Mouse (Mus musculus): ENCODE measurements around the gene Gm11237.
"Not testable (repeated sequence)": the region's sequence is repeated elsewhere in the genome, so short reads cannot be mapped to it uniquely, and the experiment has no call there.

Gene Gm11237

GRCm38 (mm10) chr4:73622684-73623083 lies at the start of gene Gm11237:
Gene Gm11237, plus strand, starts transcription at chr4:73622984.
- DNase-seq (ENCODE audit: extremely low read depth, low read depth): not testable (repeated sequence)

- peak; percentile 0 for DNase-seq (ENCODE audit: extremely low read depth, low read depth)
Measured at GRCm38 (mm10) chr4:73599248-73599647, 23.5 kb upstream of the Gm11237 start.

- DNase-seq (ENCODE audit: extremely low read depth, low read depth): not testable (repeated sequence)
Measured at GRCm38 (mm10) chr4:73607581-73607980, 15.2 kb upstream of the Gm11237 start, which contains the start of gene Gm11238. Gene Gm11238, plus strand, starts transcription at chr4:73607881.

- not testable (repeated sequence) for DNase-seq (ENCODE audit: extremely low read depth, low read depth)
Measured at GRCm38 (mm10) chr4:73637821-73638220, 15.0 kb downstream of the Gm11237 start, which contains the start of gene Gm11236. Gene Gm11236, plus strand, starts transcription at chr4:73638121.

GRCm38 (mm10) chr4:73661864-73662263 lies 39.1 kb downstream of the Gm11237 start:
- DNase-seq (ENCODE audit: extremely low read depth, low read depth): not testable (repeated sequence)

GRCm38 (mm10) chr4:73668054-73668453 lies 45.3 kb downstream of the Gm11237 start, which contains the start of gene Gm11239:
Gene Gm11239, plus strand, starts transcription at chr4:73668354.
- DNase-seq (ENCODE audit: extremely low read depth, low read depth): not testable (repeated sequence)

Data from MEL-GATA-1-ER (cell line).